Mouse (Mus musculus) urinary bladder, adult 2 months (tissue): ENCODE data around the gene Lrmda. TPM values are rescaled to one million over a fixed set of nuclear protein-coding genes. Genes with fewer than 3 reads are reported as not detected.

ENCODE experiments used
- DNase-seq: peaks from one replicate; pipeline ENCODE4 v3.0.0; 2022; ENCODE audit warnings: low spot score
- polyA plus RNA-seq: library from polyadenylated mRNA; depleted of rRNA; stranded (reverse); fragments of >200 nt; gene quantifications from 2 replicates; pipeline ENCODE4 v1.2.3, GENCODE M21; 2012

Gene Lrmda
- polyA plus RNA-seq, 1 experiment: 0.74 TPM

DNA sequence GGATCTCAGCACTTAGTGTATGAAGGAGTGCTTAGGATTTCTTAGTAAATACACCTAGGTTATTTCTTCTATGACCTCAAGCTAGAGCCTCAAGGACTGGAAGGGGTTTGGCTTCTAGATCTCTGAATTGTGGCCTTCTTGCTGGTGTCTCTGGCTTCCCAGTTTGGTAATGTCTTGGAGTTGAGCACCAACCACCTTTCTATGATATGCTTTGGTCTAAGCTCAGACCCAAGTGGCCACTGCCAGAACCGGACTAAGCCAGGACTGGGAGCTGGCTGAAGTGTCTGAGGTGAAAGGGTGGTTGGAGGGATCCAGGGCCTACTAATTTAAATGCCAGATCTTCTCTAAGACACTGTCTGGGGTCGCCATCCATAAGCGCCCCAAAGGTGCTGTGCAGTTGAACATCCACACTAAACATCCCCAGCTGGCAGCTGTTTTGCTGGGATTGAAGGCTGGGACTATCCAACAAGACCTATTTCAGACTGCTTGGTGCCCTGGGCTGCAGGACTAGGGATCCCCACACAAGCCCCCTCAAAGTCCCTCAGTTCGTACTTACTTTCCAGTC is 27.1 kb upstream of the Lrmda start:
- DNase-seq: no peak

DNA sequence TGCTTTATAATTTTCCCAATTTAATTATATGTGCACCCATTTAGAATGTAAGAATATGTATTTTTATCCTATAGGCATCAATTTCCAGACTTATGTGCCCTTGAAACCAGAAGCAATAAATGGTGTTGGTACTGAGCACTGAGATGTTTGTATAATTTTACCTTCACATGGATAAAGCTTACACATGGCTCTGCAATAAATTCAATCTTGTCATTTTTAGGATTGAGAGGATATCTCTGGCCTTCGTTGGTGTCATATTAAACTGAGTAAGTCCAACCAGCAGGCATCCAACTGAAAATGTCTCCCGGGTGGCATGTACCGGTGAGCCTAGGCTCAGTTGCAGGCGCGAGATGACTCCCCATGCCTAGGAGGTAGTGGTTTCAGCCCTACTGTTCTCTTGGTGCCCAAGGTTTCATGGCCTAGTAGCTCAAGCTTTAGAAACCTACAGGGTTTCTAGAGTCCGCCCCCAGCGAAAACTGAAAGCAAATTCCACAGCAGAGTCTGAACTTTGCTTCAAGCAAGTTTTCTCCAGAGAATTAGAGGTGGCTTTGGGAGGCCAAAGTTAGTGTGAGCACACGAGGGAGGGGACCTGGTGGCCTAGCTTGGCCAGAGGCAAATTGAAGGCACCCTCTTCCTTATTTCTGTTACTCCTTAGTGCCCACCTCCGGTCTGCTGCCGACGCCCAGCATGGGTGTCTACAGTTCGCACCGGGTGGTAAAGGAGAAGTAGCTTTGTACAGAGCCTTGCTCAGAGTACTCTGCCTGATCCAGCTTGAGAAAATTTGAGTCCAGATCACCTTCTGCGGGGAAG is 26.1 kb upstream of the Lrmda start:
- DNase-seq: no peak

DNA sequence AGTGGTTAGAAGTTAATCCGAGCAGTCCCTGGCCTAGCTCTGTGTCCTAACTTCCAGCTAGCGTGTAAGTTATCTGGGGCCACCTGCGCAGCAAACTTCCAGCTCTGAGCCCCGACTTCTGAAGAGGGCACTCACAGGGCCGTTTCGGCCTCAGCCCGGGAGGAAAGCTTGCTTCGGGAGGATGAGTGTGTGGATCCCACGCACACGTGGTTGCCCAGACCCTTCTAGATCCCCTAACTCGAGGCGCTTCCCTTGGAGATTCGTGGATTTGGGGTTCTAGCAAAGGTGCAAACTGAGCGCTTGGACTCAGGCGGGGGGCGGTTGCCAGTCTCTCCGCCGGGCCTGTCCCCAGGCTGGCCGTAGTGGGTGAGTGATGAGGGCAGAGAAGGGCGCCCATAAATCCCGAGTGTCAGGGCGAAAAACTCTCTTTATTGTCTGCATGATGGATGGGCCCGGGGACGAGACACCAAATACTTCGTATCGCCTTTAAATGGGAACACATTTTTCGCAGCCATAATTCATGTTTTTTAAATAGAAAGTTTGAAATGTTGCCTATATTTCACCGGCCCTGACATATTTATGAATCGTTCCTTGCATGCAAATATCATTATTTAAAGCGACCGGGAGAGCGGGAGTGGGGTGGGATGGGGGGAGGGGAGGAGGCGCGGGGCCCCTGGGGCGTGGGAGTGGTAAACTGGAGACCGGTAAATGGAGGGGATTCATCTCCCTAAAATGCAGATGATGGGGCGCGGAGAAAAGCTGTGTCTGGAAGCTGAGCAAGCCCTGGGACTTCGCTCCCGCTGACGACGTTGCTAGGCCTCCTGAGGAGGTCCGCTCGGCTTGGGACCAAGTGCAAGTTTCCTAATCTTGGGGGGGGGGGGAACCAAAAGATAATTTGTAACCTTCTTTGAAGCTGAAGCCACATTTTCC is 25.2 kb upstream of the Lrmda start:
- DNase-seq: no peak

DNA sequence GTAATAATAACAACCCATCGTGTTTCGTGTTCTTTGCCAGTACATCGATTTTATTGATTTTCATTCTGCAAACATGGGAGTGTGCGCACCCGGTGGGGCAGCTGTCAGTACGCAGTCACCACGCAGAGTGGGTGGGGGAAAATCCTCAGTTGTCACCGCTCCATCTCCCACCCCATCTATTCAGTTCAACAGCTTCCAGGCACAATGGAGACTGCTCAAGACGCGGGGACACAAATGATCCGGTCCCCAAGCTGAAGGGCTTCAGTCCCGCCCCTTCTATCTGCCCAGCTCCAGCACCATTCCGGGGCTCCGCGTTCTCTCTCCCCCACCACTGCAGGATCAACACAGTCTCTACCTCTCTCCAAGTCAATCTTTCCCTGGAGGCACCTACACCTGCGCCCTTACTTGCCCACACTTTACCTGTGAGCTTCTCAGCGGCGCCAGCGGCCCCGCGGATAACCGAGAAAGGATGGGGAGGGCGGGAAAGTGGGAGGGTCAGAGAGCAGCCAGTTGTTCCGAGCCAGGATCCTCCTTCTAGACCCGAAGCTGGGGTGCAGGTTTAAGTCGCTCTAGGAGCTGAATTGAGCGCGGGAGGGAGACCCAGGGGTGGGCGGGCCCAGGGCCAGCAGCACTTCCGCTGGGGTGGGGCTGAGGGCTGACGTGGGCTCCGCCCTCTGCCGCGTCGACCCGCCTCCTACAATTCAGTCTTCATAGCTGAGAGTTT is 24.3 kb upstream of the Lrmda start:
- DNase-seq: peak; percentile 47

DNA sequence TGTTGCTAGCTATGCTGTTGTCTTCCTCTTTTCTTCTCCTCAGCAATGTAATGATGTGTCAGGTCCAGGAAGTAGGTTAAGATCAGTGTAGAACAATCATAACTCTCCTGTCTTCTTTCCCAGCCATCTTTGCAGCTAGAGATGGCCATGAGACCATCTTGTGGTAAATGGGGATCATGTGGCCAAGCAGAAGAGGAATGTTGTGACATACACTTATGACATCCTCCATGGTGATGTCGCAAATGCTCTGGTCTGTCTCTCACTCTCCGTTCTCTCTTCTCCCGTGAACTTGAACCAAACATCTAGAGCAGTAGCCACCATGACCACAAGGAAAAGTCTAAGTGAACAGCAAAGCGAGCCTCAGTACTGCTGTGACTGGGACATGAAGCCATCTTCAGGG is 19.9 kb upstream of the Lrmda start:
- no peak for DNase-seq

DNA sequence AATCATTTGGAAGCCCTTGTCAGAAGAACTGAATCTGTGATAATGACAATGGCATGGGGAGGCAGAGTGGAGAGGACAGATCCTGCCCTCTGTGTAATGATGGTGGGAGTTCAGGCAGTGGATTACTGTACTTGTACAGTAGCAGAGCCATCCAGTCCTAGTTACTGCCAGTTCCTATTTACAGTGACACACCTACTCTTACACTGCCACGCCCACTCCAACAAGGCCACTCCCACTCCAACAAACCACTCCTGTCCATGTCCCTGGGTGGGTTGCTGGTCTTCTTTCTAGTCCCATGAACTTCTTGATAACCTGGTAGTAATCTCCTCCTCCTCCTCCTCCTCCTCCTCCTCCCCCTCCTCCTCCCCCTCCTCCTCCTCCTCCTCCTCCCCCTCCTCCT is 16.3 kb upstream of the Lrmda start:
- no peak for DNase-seq

DNA sequence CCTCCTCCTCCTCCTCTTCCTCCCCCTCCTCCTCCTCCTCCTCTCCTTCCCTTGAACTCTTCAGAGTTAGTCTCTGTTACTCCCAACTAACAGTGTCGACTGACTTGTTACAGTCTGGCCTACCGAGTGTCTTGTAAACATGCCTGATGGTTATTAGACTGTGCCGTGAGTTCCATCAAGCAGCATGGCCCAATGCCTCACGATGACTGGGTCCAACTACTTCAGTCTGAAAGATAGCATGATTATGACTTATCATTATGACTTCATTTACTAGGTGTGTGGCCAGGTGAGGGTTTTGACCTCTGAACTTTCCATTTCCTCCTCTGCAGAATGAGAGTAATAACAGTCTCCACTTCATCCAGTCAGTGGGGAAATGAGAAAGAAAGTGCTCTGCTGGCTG is 15.9 kb upstream of the Lrmda start:
- DNase-seq: no peak

DNA sequence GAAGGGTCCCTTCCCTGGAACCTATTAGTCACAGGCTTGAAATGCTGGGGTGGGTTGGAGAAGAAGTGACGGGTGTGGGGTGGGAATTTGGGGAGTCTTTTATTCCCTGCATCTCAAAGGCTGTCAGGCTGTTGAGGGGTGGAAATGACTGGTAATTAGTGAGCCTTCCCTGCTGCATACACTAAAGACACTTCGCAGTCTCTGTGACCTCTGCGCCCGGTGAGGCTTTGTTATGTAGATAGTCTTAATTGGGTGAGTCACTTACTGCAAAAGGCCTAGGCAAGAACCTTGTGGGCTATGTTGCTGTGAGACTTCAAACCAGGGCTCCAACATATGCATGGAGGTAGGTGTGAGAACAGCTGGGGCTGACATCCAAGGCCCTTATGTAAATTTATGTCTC is 14.6 kb upstream of the Lrmda start:
- no peak for DNase-seq

DNA sequence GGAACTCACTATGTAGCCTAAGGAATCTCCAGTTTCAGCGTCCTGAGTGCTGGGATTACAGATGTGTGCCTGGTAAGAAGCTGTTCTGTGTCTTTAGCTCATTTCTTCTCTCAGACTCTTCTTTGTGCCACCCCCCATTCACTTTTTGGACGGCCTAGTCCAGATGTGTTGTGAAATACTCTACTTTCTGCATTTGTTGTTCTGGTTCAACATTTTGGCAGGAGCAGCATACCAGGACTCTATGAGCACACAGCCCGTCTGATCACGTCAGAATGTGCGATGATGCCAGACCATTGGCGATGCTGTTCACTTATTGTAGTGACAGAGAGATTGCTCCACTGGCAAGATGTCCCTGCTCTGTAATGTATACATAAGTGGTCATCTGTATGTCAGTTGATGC is 12.5 kb upstream of the Lrmda start:
- no peak for DNase-seq

DNA sequence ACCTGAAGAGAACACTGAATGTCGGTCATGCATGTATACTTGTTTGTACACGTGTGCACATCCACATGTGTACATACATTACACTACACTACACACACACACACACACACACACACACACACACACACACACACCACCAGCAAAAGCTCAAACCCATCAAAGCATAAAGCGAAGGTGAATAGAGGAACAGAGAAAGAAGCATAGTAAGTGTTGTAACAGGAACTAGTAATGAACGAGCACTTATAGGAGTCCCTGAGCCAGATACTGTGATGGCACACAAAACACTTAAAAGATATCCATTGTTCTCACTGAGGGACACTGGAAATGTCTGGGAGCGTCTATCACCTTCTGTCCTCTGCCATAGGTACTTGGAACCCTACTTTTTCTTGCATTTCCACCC is 5.2 kb upstream of the Lrmda start:
- DNase-seq: no peak

DNA sequence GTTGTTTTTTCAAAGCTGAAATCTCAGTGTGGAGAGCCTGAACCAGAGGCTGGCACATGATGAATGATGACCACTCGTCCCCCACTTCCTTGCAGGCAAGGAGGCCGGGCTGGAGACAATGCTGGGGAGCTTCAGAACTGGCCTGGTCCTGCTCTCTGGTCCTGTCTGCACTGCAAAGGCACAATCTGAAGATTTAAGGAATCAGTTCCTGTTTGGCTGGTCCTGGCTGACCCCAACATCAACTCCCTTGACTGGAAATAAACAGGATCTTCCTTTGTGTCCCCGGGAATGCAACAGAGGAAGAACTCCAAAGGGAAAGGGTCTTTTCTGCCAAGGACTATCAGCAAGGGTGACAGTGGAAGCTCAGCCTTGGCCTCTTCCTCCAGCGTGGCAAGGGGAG is 4.7 kb upstream of the Lrmda start:
- no peak for DNase-seq

DNA sequence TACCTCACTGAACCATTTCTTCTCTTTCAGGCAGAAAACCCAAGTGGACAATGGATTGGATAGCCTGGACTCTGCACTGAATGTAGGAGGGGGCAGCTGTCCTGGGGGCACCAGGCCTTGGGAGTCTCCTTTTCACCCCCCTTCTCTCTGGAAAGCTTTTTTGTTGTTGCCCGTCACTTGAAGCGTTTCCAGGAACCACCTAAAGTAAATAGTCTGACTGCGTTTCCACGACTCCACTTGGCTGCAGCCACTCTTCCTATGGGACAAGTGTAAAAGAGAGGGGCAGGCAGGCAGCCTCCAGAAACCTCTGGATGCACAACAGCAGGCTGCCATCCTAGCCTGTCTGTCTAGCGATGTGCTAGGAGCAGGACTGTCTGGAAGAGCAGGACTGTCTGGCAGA is 2.5 kb upstream of the Lrmda start:
- no peak for DNase-seq

DNA sequence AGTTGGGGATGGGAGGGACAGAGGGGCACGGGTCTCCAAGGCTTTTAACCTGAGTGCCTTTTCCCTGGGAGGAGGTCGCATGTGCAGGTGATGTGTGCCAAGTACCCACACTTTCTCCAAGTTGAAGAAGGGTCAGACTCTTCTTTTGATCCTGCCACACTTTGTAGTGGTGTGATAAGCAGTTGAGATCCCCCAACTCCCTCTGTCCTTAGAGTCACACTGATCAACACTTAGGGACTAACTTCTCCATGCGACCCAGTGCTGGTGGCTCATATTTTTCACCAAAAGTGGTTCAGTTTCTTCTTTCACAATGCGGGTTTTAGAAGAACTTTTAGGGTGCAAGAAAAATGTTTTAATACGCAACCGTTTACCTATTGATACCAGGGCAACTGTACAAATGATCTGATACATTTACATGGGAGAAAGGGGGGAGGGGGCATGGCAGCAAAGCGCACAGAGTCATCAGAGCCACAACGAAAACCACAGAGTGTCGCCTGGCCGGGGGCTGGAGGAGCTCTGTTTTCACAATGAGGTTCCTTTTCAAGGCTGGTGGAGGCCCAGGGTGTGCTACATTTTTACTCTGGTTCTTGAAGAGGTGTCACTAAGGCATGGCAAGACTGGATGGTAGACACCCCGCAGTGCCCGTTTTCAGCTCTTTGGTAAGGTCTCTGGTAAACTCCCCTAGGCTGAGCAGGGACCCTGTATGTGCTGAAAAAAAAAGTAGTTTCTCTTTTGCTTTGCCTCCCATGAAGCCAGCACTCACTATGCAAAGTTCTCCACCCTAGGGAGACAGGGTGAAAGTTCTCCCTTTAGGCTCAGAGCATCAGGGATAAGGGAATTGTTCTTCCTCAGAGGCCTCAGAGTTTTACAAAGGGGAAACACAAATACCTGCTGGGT is 685 bp downstream of the Lrmda start:
- DNase-seq: no peak

DNA sequence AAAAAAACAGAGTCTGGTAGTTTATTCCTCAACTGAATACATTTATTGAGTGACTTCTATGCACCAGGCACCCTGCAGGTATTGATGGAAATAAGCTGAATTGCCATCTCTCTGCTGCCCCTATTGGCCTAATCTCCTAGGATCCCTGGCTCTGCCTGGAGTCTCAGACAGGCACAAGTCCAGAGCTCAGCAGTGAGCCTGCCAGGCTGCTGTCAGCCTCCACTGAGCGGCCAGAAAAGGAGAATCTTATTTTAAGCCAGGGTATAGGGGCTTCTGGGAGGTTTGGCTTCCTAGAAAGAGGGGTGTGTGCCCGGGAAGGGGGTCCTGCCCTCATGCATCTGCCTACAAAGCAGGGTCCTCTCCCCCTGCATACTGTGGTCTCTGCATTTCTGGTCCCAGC is 1.4 kb downstream of the Lrmda start:
- no peak for DNase-seq

DNA sequence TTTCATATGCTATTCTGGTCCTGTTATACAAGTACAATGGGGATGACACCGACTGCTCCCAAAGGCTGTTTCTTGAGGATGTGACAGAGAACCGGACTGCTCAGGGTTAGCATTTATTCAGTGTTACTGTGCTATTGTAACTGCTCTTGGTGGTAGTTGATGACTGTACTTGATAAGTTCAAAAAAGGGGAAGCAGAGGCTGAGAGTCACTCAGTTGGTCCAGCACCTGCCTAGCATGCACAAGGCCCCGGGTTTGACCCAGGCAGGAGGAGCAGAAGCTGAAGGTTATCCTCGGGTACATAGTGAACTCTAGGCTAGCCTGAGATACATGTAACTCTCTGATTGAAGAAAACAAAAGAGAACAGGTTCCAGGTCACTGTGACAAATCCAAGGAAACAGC is 4.0 kb downstream of the Lrmda start:
- DNase-seq: no peak

DNA sequence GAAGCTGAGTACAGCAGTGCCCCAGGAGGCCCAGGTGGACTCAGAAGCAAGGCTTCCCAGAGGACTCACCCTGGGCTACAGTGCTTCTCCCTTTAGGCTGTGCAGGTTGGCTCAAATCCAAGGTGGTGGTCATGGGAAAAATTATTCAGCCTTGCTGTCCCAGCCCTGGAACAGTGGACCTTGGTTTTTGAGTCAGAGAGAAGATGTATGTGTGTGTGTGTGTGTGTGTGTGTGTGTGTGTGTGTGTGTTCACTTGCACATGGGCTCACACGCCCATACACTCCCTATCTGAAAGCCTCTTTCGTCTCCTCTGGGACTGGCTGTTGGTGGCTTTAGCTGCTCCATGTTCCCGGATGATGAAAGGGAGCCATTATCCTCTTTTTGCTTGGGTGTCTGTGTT is 16.4 kb downstream of the Lrmda start:
- no peak for DNase-seq

DNA sequence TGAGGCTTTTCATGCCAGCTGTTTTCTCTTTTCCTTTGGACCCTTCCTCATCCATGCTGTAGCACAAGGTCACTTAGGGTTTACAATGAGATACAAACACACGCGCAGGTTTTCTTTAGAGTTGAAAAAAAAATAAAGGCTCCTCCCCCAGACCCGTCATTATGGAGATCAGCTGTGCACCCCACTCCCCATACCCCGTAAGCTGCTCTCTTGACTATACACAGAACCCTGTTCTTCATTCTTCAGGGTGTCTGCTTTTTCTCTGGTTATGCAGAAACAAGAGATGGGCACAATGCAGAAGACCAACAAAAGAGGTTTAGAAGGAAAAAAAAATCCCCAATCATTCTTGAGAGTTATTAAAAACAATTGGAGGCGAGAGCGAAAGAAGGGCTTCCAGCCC is 16.8 kb downstream of the Lrmda start:
- DNase-seq: no peak

DNA sequence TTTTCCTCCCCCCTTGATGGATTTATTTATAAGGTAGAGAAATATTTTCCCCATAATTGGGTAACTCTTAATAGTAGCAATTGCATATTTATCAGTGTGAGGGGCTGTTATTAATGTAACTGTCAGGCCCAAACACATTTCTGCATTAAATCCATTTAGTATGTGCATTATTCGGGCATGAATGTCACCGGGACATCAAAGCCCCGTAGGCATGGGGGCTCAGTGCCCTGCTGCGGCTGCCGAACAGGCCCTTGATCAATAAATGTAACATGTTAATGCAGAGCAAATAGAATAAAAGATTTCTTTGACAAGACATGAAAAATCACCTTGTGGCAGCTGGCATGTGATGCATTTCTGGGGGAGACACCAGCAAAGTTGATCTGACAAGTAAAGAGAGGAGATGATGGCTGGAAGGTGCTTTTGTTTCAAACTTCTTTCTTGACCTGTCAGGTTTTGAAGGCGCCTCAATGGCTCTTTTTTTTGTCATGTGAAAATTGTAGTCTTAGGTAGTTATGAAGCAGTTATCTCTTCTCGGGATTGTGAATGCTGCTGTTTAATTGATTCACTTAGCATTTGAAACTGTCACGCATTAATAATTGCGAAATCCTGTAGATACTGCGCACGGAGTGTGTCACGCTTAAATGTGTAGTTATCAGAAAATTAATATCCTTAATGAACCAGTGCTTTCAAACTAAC is 17.4 kb downstream of the Lrmda start:
- DNase-seq: no peak

DNA sequence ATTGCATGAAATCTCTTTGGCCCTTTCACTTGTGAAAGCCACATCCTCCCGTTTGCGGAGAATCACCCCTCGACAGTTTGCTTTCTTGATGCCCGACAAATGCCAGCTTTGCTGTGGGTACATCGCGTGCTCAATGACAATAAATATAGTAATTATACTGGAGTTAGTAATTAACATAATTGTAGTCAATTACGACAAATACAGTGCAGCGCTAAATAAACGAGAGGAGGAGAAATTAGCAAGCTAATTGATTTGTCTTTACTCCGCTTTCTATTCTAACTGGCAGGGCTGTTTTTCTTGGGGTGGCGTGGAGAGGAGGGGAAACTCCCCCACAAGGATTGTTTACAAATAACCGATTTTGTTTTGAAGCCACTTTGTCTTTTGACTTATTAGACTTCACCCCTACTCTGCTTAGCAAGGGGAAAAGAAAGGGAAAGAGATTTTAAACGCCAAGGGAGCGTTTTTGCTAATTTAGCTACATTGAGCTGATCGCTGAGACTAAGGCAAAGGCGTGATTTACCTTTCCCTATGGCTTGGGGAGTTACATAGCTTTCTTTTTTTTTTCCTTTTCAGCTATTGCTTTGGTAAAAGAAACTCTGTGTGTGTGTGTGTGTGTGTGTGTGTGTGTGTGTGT is 18.1 kb downstream of the Lrmda start:
- no peak for DNase-seq

DNA sequence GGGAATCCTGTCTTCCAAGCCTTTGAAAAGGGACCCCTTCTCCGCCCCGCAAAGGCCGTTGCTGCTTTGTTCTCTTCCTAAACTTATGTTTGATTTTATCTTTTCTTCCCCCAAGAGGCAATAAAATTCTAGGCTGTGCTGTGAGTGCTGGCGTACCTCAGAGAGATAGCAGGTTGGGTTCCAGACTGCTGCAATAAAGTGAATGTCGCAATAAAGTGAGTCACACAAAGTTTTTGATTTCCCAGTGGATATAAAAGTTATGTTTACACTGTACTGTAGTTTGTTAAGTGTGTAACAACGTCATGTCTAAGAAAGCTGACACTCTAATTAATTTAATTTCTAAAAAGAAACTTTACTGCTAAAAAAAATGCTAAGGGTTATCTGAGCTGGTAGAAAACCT is 22.6 kb downstream of the Lrmda start:
- no peak for DNase-seq
